10 mouse cellular contexts compared by ENCODE assay signal in genomic region chr7:29785888-29786287, GRCm38 (mm10). TPM values are rescaled to one million over a fixed set of nuclear protein-coding genes. Genes with fewer than 3 reads are reported as not detected.
DNase-seq lines count a peak whose midpoint lies in the region; ATAC-seq and TF ChIP-seq lines count a peak whose summit lies in the region.
"Had no signal": no experiment of that assay in that cellular context is flagged by ENCODE, and none has a peak within 500 bp of the region (broad histone marks: within the 10 kb centered on the region; RNA-seq: fewer than 3 reads in every experiment).

No protein-coding gene starts in this region.

- no peaks in the 10 kb centered on the region for H3K27me3 ChIP-seq in heart, embryonic 15.5 days
- H3K27me3 ChIP-seq in hindbrain, embryonic 11.5 days (ENCODE audit: control insufficient read depth, insufficient read depth, low read length) = no peaks in the 10 kb centered on the region
- H3K27me3 ChIP-seq in midbrain, embryonic 12.5 days = no peaks in the 10 kb centered on the region

- H3K36me3 ChIP-seq in heart, embryonic 15.5 days = peaks cover 32% of the 10 kb centered on the region
- 0 out of 2 replicates have a peak, but pooled peaks cover 5% of the 10 kb centered on the region for H3K36me3 ChIP-seq in hindbrain, embryonic 11.5 days (ENCODE audit: control insufficient read depth, insufficient read depth, low read length)
- peaks cover 36% of the 10 kb centered on the region for H3K36me3 ChIP-seq in midbrain, embryonic 12.5 days

- ATAC-seq in heart, embryonic 15.5 days (replicated peaks; ENCODE audit: insufficient number of reproducible peaks, insufficient read depth, low FRiP score, low read depth) = no peak
- no peak for ATAC-seq in hindbrain, embryonic 11.5 days (ENCODE audit: low FRiP score)
- no peak for ATAC-seq in midbrain, embryonic 12.5 days (ENCODE audit: low FRiP score, low read depth)
- no peak for ATAC-seq in activated CD4-positive, CD25-positive, alpha-beta regulatory T cell, adult 4 months

- peak overlapping the region; percentile 11; the same call in 1 of the 2 replicates for H3K9ac ChIP-seq in heart, embryonic 15.5 days
- H3K9ac ChIP-seq in hindbrain, embryonic 11.5 days (ENCODE audit: low read depth, low read length) = peak overlapping the region; percentile 29; the same call in 1 of the 2 replicates
- peak overlapping the region; percentile 59; the same call in 1 of the 2 replicates for H3K9ac ChIP-seq in midbrain, embryonic 12.5 days (replicated peaks)

- peak overlapping the region; percentile 72 for H3K4me3 ChIP-seq in heart, embryonic 15.5 days
- peak overlapping the region; percentile 79 for H3K4me3 ChIP-seq in cortical plate, adult 2 months (ENCODE audit: insufficient read depth, low read length)
- peak overlapping the region; percentile 78; the same call in 1 of the 2 replicates for H3K4me3 ChIP-seq in hindbrain, embryonic 11.5 days (ENCODE audit: low read depth, low read length)
- peak overlapping the region; percentile 74 for H3K4me3 ChIP-seq in midbrain, embryonic 12.5 days

- no peak for TF ChIP-seq CTCF in cortical plate, adult 2 months (IDR thresholded peaks at IDR 0.05; ENCODE audit: extremely low read depth, insufficient read depth, low read length)

- intact Hi-C loops in heart, postnatal 36 days (cut with DNase I) = loop anchor here (2.0 kb wide), 1 partner anchor 29 kb away; no protein-coding TSS in a partner anchor

- no peak overlapping the region for H3K27ac ChIP-seq in heart, embryonic 15.5 days
- no peak overlapping the region for H3K27ac ChIP-seq in cortical plate, adult 2 months (ENCODE audit: insufficient read depth, low read length)
- H3K27ac ChIP-seq in hindbrain, embryonic 11.5 days (ENCODE audit: low read depth, low read length) = no peak overlapping the region
- H3K27ac ChIP-seq in midbrain, embryonic 12.5 days (replicated peaks) = no peak overlapping the region

- peak overlapping the region; percentile 70 for H3K4me2 ChIP-seq in heart, embryonic 15.5 days
- peak overlapping the region; percentile 78 for H3K4me2 ChIP-seq in hindbrain, embryonic 11.5 days (replicated peaks; ENCODE audit: low read depth, low read length)
- H3K4me2 ChIP-seq in midbrain, embryonic 12.5 days (replicated peaks) = peak overlapping the region; percentile 80

- H3K4me1 ChIP-seq in heart, embryonic 15.5 days (replicated peaks) = peaks cover 11% of the 10 kb centered on the region
- H3K4me1 ChIP-seq in cortical plate, adult 2 months (ENCODE audit: control insufficient read depth, insufficient read depth, low read length) = peaks cover 2% of the 10 kb centered on the region; the same call in 1 of the 2 replicates
- H3K4me1 ChIP-seq in hindbrain, embryonic 11.5 days (replicated peaks; ENCODE audit: control insufficient read depth, insufficient read depth, low read length) = no peaks in the 10 kb centered on the region
- peaks cover 18% of the 10 kb centered on the region for H3K4me1 ChIP-seq in midbrain, embryonic 12.5 days

- no peak for DNase-seq in heart, postnatal 36 days
- no peak for DNase-seq in hindbrain, embryonic 11.5 days (ENCODE audit: low spot score)
- DNase-seq in ovary, adult 18-20 months (ENCODE audit: low spot score) = no peak
- no peak for DNase-seq in layer of hippocampus, adult 8-10 months (ENCODE audit: low spot score in 2 of 2)
- DNase-seq: lung, postnatal 36 days had no signal

- 70% methylated on average over 5 of the region's 5 CpGs for WGBS in heart, embryonic 15.5 days
- 88% methylated on average over 5 of the region's 5 CpGs for WGBS in hindbrain, embryonic 11.5 days
- WGBS in midbrain, embryonic 12.5 days = 80% methylated on average over 5 of the region's 5 CpGs

- no peak for TF ChIP-seq POLR2A in cortical plate, adult 2 months (IDR thresholded peaks at IDR 0.05; ENCODE audit: extremely low read depth, insufficient read depth, low read length)

- no peaks in the 10 kb centered on the region for H3K9me3 ChIP-seq in heart, embryonic 15.5 days (replicated peaks)
- no peaks in the 10 kb centered on the region for H3K9me3 ChIP-seq in hindbrain, embryonic 11.5 days (ENCODE audit: control insufficient read depth, low read length)
- no peaks in the 10 kb centered on the region for H3K9me3 ChIP-seq in midbrain, embryonic 12.5 days

RNA-seq across cellular contexts. Expression of gene Zfp30, which starts 2.1 kb away (rescaled TPM):
- polyA plus RNA-seq in heart, embryonic 15.5 days (2015; fragmentation: Nextera tagmentation; extraction: Ambion mirVana) = 5.6 and 6.0 TPM in 2 replicates
- 1 to 10 TPM; 5.2 to 5.7 TPM for total RNA-seq in heart, postnatal 36 days (2021)
- polyA plus RNA-seq in cortical plate, adult 2 months (2012; rRNA removed) = 8.2 and 8.6 TPM in 2 replicates
- polyA plus RNA-seq in hindbrain, embryonic 11.5 days (2014; fragmentation: Nextera tagmentation; extraction: Ambion mirVana) = 8.2 and 8.5 TPM in 2 replicates
- 11.5 and 11.8 TPM in 2 replicates for polyA plus RNA-seq in midbrain, embryonic 12.5 days (2016; fragmentation: Nextera tagmentation; extraction: Ambion mirVana)
- 10 to 100 TPM; 10.2 to 11.7 (median 10.5) TPM for total RNA-seq in layer of hippocampus, adult 8-10 months (2022)
- polyA plus RNA-seq in activated CD4-positive, CD25-positive, alpha-beta regulatory T cell, adult 4 months (2017; shearing (Covaris generic)) = under 1 TPM; 0.15 to 0.45 TPM

RNA-seq across cellular contexts. Expression of gene Zfp84, which starts 17.5 kb away (rescaled TPM):
- polyA plus RNA-seq in heart, embryonic 15.5 days (2015; fragmentation: Nextera tagmentation; extraction: Ambion mirVana) = 7.6 and 8.9 TPM in 2 replicates
- total RNA-seq in heart, postnatal 36 days (2021) = 10 to 100 TPM in 1 of 2 experiments, 1 to 10 TPM in 1; 9.8 to 11.4 TPM
- 9.2 and 9.6 TPM in 2 replicates for polyA plus RNA-seq in cortical plate, adult 2 months (2012; rRNA removed)
- 17.9 and 19.1 TPM in 2 replicates for polyA plus RNA-seq in hindbrain, embryonic 11.5 days (2014; fragmentation: Nextera tagmentation; extraction: Ambion mirVana)
- 18.1 and 18.4 TPM in 2 replicates for polyA plus RNA-seq in midbrain, embryonic 12.5 days (2016; fragmentation: Nextera tagmentation; extraction: Ambion mirVana)
- total RNA-seq in layer of hippocampus, adult 8-10 months (2022) = 10 to 100 TPM; 17.7 to 18.8 (median 18.2) TPM
- 10 to 100 TPM; 10.1 to 16.9 TPM for polyA plus RNA-seq in activated CD4-positive, CD25-positive, alpha-beta regulatory T cell, adult 4 months (2017; shearing (Covaris generic))

RNA-seq across cellular contexts. Expression of gene Zfp790, which starts 30.0 kb away (rescaled TPM):
- 10.8 and 10.9 TPM in 2 replicates for polyA plus RNA-seq in heart, embryonic 15.5 days (2015; fragmentation: Nextera tagmentation; extraction: Ambion mirVana)
- 10 to 100 TPM; 10.9 to 11.9 TPM for total RNA-seq in heart, postnatal 36 days (2021)
- 8.3 and 9.8 TPM in 2 replicates for polyA plus RNA-seq in cortical plate, adult 2 months (2012; rRNA removed)
- polyA plus RNA-seq in hindbrain, embryonic 11.5 days (2014; fragmentation: Nextera tagmentation; extraction: Ambion mirVana) = 19.7 and 24.7 TPM in 2 replicates
- polyA plus RNA-seq in midbrain, embryonic 12.5 days (2016; fragmentation: Nextera tagmentation; extraction: Ambion mirVana) = 24.0 and 26.3 TPM in 2 replicates
- total RNA-seq in layer of hippocampus, adult 8-10 months (2022) = 10 to 100 TPM; 20.7 to 28.9 (median 23.7) TPM
- polyA plus RNA-seq in activated CD4-positive, CD25-positive, alpha-beta regulatory T cell, adult 4 months (2017; shearing (Covaris generic)) = 10 to 100 TPM; 12.7 to 17.4 TPM

RNA-seq across cellular contexts. Expression of gene Catsperg2, which starts 59.1 kb away (rescaled TPM):
- not detected in 2 replicates for polyA plus RNA-seq in heart, embryonic 15.5 days (2015; fragmentation: Nextera tagmentation; extraction: Ambion mirVana)
- not detected for total RNA-seq in heart, postnatal 36 days (2021)
- 0.08 TPM in 2 replicates for polyA plus RNA-seq in cortical plate, adult 2 months (2012; rRNA removed)
- polyA plus RNA-seq in hindbrain, embryonic 11.5 days (2014; fragmentation: Nextera tagmentation; extraction: Ambion mirVana) = not detected in 2 replicates
- polyA plus RNA-seq in midbrain, embryonic 12.5 days (2016; fragmentation: Nextera tagmentation; extraction: Ambion mirVana) = 0.13 and 0.41 TPM in 2 replicates
- under 1 TPM in 2 of 4 experiments, not detected in 2; 0.24 to 0.57 TPM for total RNA-seq in layer of hippocampus, adult 8-10 months (2022)
- not detected for polyA plus RNA-seq in activated CD4-positive, CD25-positive, alpha-beta regulatory T cell, adult 4 months (2017; shearing (Covaris generic))
- total RNA-seq: gastrocnemius, adult 18-20 months had no signal
